Mouse (Mus musculus) brown adipose tissue, adult 24 weeks (tissue): ENCODE results near the gene Lilrb4a. TPM values are rescaled to one million over a fixed set of nuclear protein-coding genes. Genes with fewer than 3 reads are reported as not detected.
A peak's percentile ranks its signal among the peaks of the same experiment; 100 is the strongest.
"Not testable (repeated sequence)": the region's sequence is repeated elsewhere in the genome, so short reads cannot be mapped to it uniquely, and the experiment has no call there.

Experiments
- H3K27ac ChIP-seq: fragments of 200-500 bp; replicated peaks from 2 replicates; pipeline ENCODE4 v1.5.1; 2012; ENCODE audit warnings: low read depth, mild to moderate bottlenecking, low read length
- H3K4me1 ChIP-seq: fragments of 200-500 bp; 2 replicates; pipeline ENCODE4 v1.6.1; 2012; ENCODE audit warnings: low read length, mixed read lengths; ENCODE audit not compliant: control insufficient read depth, insufficient read depth, insufficient read length
- H3K4me3 ChIP-seq: fragments of 200-500 bp; 2 replicates; pipeline ENCODE4 v1.5.1; 2012; ENCODE audit warnings: low read depth, mild to moderate bottlenecking, low read length, moderate library complexity; ENCODE audit not compliant: insufficient read depth
- polyA plus RNA-seq: library from polyadenylated mRNA; stranded (reverse); fragments of >200 nt; gene quantifications from 2 replicates; pipeline ENCODE4 v1.2.4, GENCODE M21; 2012; ENCODE audit not compliant: missing spikeins, insufficient read depth, insufficient read length

Lilrb4a gene
- polyA plus RNA-seq = 5.8 and 7.6 TPM in 2 replicates

DNA sequence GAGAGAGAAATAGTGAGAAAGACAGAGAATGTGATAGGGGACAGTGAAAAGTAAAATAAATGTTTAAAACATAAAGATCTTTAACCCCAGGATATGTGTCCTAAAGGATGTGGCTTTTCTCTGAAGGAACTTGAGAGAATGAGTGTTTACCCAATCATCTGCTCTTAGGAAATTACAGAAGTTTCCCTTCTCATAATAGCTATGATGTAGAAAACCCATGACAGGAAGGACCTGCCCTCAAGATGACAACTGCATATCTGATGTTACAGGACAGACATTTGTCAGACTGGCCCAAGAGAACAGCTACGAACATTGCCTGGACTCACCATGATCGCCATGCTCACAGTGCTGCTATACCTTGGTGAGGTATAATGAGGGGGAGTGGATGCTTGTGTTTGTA lies at the start of gene Lilrb4a:
TSS of gene Lilrb4a (plus strand) at position 266 of the 400 bp plus-strand sequence.
- peak within 1 kb of the TSS; percentile 43; the same call in 1 of the 2 replicates for H3K27ac ChIP-seq
- H3K4me3 ChIP-seq = peak within 1 kb of the TSS; percentile 11
- H3K4me1 ChIP-seq = not testable (repeated sequence)

DNA sequence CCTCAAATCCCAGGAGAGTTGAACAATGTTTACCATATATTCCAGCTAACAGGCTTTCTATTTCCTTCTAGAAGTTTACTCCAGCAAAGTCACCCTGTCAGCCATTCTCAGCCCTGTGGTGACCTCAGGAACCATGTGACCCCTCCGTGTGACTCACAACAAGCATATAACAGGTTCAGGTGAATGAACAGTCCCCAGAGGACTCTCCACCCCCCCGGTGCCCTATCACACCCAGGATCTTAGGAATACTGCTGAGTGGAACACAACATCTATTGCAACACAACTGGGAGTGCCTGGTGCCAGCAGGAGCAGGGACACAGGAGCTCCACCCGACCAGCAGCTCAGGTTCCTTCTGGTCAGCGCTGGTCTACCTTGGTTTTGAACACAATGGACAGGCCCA lies 39.1 kb upstream of the Lilrb4a start:
- peak overlapping the region; percentile 1; the same call in 1 of the 2 replicates for H3K27ac ChIP-seq
- H3K4me1 ChIP-seq = no peaks in the 10 kb centered on the region
- H3K4me3 ChIP-seq = no peak overlapping the region

DNA sequence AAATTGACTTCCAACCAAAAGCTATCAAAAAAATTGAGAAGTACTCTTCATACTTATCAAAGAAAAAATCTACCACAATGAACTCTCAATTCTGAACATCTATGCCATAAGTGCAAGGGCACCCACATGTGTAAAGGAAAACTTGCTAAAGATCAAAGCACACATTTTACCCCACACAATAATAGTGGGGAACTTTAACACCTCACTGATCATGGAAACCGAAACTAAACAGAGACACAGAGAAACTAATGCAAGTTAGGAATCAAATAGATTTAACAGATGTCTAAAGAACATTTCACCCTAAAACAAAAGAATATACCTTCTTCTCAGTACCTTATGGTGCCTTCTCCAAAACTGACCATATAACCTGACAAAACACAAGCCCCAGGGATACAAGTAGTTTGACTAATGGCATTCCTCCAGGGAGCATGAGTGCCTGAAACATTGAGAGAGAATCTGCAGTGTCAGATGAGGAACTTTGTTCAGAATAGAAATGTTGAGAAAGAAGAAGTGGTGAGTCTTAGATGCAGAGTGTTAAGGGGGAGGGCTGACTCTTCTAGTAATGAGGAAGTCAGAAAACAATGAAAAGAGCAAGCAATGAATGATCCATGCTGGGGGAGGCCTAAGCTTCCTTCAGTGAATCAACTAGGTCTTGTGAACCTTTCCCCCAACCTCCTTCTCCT lies 37.0 kb upstream of the Lilrb4a start:
- no peak overlapping the region for H3K27ac ChIP-seq
- no peak overlapping the region for H3K4me3 ChIP-seq
- no peaks in the 10 kb centered on the region for H3K4me1 ChIP-seq

DNA sequence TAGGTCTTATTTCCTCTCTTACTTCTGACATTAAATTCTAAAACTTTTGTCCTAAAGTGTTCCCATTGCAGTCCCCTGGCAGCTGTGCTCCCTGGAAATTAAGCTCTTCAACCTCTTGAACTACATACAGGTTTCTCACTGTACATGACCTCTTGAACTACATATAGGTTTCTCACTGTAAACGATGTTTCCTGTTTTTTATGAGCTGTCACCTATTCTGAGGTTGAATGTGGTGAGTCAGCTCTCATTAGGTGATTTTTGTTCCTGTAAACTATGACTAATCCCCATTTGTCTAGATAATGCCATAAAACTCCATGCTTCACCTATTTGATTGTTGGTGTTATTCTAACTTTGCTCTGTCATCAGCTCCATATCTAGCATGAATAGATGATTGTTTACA lies 36.4 kb upstream of the Lilrb4a start:
- Histone ChIP-seq H3K4me3 (no peak overlapping the region), H3K27ac (no peak overlapping the region), H3K4me1 (no peaks in the 10 kb centered on the region)

DNA sequence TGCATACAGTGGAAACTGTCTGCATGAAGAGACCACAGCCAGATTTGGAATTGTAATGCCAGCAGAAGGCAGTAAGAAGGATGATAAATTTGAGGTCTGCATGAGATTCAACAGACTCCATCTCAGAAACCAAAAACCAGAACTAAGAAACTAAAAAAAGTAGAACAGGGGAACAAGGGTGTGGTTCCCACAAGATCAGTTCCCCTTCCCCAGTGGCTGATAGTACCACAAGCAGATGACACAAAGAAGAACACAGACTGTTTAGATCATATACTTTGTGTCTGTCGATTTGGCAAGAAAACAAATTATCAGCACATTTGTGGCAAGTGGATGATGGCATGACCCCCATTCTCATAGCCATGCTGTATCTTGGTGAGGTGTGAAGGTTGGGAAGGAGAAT lies 35.0 kb upstream of the Lilrb4a start:
- no peaks in the 10 kb centered on the region for H3K4me1 ChIP-seq
- peak overlapping the region; percentile 56 for H3K27ac ChIP-seq
- no peak overlapping the region for H3K4me3 ChIP-seq

DNA sequence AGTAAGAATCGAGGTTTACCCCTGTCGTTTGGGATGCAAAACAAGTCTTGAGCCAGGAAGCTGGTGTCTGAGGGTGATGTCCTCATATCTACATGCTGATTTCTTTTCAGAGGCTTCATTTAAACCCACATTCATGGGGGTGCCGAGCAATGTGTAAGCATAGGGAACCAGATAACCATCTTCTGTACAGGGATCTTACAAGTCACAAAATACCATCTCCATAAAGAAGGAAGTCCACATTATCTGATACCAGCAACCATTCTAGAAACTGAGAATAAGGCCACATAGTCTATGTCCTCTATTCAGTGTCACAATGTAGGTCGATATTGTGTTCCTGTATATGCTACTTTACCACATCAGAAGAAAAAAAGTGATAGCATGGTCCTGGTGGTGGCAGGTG lies 34.4 kb upstream of the Lilrb4a start:
- Histone ChIP-seq H3K4me3 (no peak overlapping the region), H3K4me1 (no peaks in the 10 kb centered on the region), H3K27ac (peak overlapping the region; percentile 55)

DNA sequence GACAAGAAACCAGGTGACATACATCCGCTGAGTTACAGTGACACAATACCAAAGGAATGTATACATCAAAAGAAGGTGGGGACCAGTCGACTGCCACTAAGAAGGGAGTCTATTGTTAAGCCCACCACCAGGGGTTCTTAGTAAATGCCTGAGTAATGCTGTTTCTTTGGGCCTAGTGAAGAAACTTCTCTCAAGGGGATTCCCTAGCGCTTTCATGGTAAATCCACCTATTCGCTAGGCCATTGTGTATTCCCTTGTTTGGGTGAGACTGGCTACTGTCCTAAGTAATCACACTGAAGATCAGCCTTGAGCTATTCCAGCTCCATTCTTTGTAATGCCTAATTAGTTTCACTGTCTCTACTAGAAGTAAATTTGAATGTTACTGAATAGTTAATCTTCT lies 27.0 kb upstream of the Lilrb4a start:
- not testable (repeated sequence) for H3K4me3 ChIP-seq, H3K4me1 ChIP-seq, H3K27ac ChIP-seq

DNA sequence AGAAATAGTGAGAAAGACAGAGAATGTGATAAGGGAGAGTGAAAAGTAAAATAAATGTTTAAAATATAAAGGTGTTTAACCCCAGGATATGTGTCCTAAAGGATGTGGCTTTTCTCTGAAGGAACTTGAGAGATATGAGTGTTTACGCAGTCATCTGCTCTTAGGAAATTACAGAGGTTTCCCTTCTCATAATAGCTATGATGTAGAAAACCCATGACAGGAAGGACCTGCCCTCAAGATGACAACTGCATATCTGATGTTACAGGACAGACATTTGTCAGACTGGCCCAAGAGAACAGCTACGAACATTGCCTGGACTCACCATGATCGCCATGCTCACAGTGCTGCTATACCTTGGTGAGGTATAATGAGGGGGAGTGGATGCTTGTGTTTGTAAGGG lies 10.4 kb upstream of the Lilrb4a start, which contains the start of the genes Gm49339 and Lilr4b:
TSS of gene Gm49339 (plus strand) at position 216 of the 400 bp plus-strand sequence.
TSS of gene Lilr4b (plus strand) at position 236 of the 400 bp plus-strand sequence.
- not testable (repeated sequence) for H3K4me1 ChIP-seq

DNA sequence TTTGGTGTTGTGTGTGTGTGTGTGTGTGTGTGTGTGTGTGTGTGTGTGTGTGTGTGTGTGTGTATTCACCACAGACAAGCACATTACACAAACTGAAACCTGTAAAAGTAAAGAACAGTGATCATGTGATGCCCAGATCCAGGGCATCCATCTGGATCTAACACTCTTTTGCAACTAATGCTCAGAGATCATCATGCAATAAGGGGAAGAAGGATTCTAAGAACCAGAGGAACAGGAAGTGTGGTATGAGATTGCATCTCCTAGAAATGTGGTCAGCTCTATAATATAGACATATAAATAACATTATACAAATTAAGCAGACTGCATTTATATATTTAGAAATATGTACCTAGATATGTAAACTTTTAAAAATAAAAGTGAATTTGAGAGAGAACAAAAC lies 29.3 kb downstream of the Lilrb4a start:
- no peak overlapping the region for H3K4me3 ChIP-seq
- no peak overlapping the region for H3K27ac ChIP-seq
- H3K4me1 ChIP-seq = no peaks in the 10 kb centered on the region

More for the DNA sequence above, 10.4 kb upstream of the Lilrb4a start, which contains the start of the genes Gm49339 and Lilr4b:
- peak within 1 kb of the TSS; percentile 25 for H3K4me3 ChIP-seq
- peak within 1 kb of the TSS; percentile 24 for H3K27ac ChIP-seq

DNA sequence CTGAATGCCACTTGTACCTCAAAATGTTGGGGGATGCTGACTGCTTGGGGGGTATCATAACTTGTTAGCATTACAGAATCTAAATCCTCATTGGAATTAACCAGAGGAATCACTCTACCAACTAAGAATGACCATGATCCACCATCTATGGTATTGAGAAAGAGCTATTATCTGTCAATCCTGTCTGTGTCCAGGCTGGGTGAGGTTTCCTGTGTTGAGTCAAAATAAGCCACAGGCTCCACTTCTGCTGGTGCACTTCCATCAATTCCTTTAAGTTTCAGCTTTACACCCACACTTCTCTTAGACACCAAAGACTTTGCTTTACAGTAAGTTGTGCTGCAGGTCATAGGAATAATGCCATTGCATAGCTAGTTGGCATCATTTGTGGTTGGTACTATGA lies 30.7 kb downstream of the Lilrb4a start:
- no peak overlapping the region for H3K27ac ChIP-seq
- no peaks in the 10 kb centered on the region for H3K4me1 ChIP-seq
- no peak overlapping the region for H3K4me3 ChIP-seq

DNA sequence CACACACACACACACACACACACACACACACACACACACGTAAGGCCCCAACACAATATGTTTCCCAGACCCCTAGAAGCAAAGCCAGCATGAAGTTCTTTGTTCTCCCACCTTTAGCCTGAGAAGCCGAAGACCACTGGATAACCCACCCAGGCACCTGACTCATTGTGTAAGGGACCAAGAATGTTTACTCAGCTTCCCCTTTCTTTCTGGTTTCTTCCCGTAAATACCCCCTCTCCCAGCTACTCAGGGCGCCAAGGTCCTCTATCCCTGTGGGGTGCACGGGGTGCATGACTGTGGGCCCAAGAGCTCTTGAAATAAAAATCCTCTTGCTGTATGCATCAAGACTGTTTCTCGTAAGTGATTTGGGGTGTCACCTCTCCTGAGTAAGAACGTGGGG lies 35.3 kb downstream of the Lilrb4a start:
- Histone ChIP-seq H3K27ac (peak overlapping the region; percentile 88), H3K4me1 (no peaks in the 10 kb centered on the region), H3K4me3 (peak overlapping the region; percentile 49)

DNA sequence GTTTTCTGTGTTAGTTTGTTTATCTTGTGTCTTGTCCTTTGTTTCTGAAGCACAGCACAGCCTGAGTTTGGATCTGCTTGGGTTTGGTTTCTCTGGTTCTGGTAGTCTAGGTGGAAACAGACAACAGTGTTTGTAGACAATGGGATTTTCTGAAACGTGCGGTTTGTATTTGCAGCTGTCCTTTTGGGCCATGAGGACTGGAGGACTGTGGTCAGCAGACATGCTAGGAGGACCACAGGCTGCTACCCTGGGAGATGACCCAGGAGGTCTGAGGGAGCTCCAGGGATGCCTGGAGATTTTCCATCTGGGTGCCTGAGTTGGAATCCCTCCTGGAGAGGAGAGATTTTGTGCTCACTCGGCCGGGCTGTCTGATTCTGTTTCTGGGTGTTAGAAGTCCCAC lies 35.9 kb downstream of the Lilrb4a start:
- Histone ChIP-seq H3K4me3 (peak overlapping the region; percentile 49), H3K4me1 (no peaks in the 10 kb centered on the region), H3K27ac (peak overlapping the region; percentile 88)

DNA sequence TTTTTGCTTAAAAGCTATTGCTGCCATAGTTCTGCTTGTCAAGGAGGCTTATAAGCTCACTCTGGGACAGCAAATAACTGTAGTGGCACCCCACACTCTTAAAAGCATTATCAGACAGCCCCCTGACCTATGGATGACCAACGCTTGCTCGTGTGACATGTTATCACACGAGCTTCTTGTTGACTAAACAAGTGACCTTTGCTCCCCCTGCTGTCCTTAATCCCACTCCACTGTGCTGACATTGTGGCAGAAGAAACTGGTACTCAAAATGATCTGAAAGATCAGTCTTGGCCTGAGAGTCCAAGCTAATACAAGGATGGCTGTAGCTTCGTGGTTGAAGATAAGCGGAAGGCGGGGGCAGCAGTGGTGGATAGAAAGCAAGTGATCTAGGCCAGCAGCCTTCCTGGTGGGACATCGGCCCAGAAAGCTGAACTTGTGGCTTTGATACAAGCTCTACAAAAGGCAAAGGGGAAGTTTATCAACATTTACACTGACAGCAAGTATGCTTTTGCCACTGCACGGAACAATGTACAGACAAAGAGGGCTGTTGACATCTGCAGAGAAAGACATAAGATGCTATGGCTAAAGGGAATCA lies 38.2 kb downstream of the Lilrb4a start:
- peak overlapping the region; percentile 54 for H3K27ac ChIP-seq
- no peaks in the 10 kb centered on the region for H3K4me1 ChIP-seq

DNA sequence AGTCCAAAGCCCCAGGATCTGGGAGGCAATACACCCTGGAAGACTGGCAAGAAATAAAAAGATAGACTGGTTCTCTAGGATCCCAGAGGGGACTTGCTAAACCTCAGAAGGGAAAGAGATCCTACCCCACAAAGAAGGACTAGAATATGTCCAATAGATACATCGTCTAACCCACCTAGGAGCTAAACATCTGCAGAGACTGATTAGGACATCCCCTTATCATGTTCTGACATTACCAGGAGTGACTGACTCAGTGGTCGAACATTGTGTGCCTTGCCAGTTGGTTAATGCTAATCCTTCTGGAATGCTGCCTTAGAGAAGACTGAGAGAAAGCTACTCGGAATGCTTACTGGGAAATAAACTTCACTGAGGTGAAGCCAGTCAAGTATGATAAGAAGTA lies 38.7 kb downstream of the Lilrb4a start:
- H3K4me3 ChIP-seq = no peak overlapping the region
- no peaks in the 10 kb centered on the region for H3K4me1 ChIP-seq
- no peak overlapping the region for H3K27ac ChIP-seq

More for the DNA sequence above, 38.2 kb downstream of the Lilrb4a start:
- peak overlapping the region; percentile 15; the same call in 1 of the 2 replicates for H3K4me3 ChIP-seq

DNA sequence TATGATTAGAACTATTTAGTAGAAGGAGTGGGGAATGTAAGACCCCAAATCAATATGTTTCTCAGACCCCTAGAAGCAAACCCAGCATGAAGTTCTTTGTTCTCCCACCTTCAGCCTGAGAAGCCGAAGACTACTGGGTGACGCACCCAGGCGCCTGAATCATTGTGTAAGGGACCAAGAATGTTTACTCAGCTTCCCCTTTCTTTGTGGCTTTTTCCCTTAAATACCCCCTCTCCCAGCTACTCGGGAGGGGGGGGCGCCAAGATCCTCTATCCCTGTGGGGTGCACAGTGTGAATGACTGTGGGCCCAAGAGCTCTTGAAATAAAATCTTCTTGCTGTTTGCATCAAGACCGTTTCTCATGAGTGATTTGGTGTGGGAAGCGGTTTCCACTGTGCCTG lies 40.1 kb downstream of the Lilrb4a start:
- Histone ChIP-seq H3K4me3 (no peak overlapping the region), H3K4me1 (no peaks in the 10 kb centered on the region)

More for the DNA sequence above, 40.1 kb downstream of the Lilrb4a start:
- no peak overlapping the region for H3K27ac ChIP-seq
